In genomic region chr8:91498611-91499010, GRCm38 (mm10) we compare ENCODE assay signal across 25 mouse cellular contexts.
A peak's percentile ranks its signal among the peaks of the same experiment; 100 is the strongest.
DNase-seq lines count a peak whose midpoint lies in the region; ATAC-seq and TF ChIP-seq lines count a peak whose summit lies in the region.
"Had no signal": no experiment of that assay in that cellular context is flagged by ENCODE, and none has a peak within 500 bp of the region (broad histone marks: within the 10 kb centered on the region; RNA-seq: fewer than 3 reads in every experiment).

No protein-coding gene starts in this region.

- TF ChIP-seq RAD21 in MEL (IDR thresholded peaks at IDR 0.05; ENCODE audit: low read depth, low read length): no peak

- no peak for TF ChIP-seq CTCF in MEL (IDR thresholded peaks at IDR 0.05 in 2 of 3, conservative IDR thresholded peaks at IDR 0.05 in 1 of 3; ENCODE audit: control insufficient read depth in 1 of 3, insufficient read depth in 1 of 3, low read depth in 2 of 3, low read length in 3 of 3, poor library complexity in 1 of 3, severe bottlenecking in 1 of 3)

- H3K79me2 ChIP-seq in MEL (ENCODE audit: control insufficient read depth, insufficient read depth, low read length, poor library complexity): no peaks in the 10 kb centered on the region; the same call in 1 of the 2 replicates

- TF ChIP-seq EP300 in MEL (IDR thresholded peaks at IDR 0.05; ENCODE audit: low read depth in 1 of 2, low read length in 2 of 2): peak; percentile 40 to 48; a peak in 2 of 4 replicates

- peaks cover 2 to 24% of the 10 kb centered on the region in 2 experiments; a peak in 3 of 4 replicates for H3K36me3 ChIP-seq in MEL (ENCODE audit: control insufficient read depth in 1 of 2, insufficient read depth in 2 of 2, low read length in 2 of 2)
- H3K36me3 ChIP-seq in limb, embryonic 10.5 days: no peaks in the 10 kb centered on the region
- H3K36me3 ChIP-seq: embryonic facial prominence, embryonic 10.5 days; embryonic facial prominence, embryonic 12.5 days; forebrain, embryonic 15.5 days had no signal

- no peaks in the 10 kb centered on the region for H3K27me3 ChIP-seq in MEL (ENCODE audit: control insufficient read depth in 1 of 2, insufficient read depth in 2 of 2, low read length in 2 of 2)
- peaks cover 55% of the 10 kb centered on the region for H3K27me3 ChIP-seq in limb, embryonic 10.5 days (ENCODE audit: low read depth, poor library complexity, severe bottlenecking)
- H3K27me3 ChIP-seq: CH12.LX; forebrain, embryonic 15.5 days had no signal

- peaks cover 9 to 14% of the 10 kb centered on the region in 2 experiments for H3K4me1 ChIP-seq in MEL (ENCODE audit: control insufficient read depth in 1 of 2, insufficient read depth in 2 of 2, low read length in 2 of 2)
- H3K4me1 ChIP-seq in limb, embryonic 10.5 days: peaks cover 27% of the 10 kb centered on the region

- H3K4me3 ChIP-seq in MEL (ENCODE audit: control insufficient read depth in 1 of 2, insufficient read depth in 1 of 2, low read depth in 2 of 2, low read length in 2 of 2): no peak overlapping the region
- no peak overlapping the region for H3K4me3 ChIP-seq in limb, embryonic 10.5 days
- H3K4me3 ChIP-seq: embryonic facial prominence, embryonic 10.5 days; embryonic facial prominence, embryonic 12.5 days; forebrain, embryonic 13.5 days; forebrain, embryonic 15.5 days had no signal

- no peaks in the 10 kb centered on the region for H3K9me3 ChIP-seq in MEL (replicated peaks; ENCODE audit: insufficient read depth, low read length)
- no peaks in the 10 kb centered on the region for H3K9me3 ChIP-seq in limb, embryonic 10.5 days (replicated peaks)
- H3K9me3 ChIP-seq: embryonic facial prominence, embryonic 10.5 days; embryonic facial prominence, embryonic 12.5 days; forebrain, embryonic 13.5 days; forebrain, embryonic 15.5 days; G1E had no signal

- no peak for DNase-seq in frontal cortex, postnatal 36 days (ENCODE audit: low spot score in 2 of 2)
- DNase-seq in MEL (ENCODE audit: low read depth, low spot score): peak; percentile 59
- DNase-seq in heart, postnatal 4 days: no peak
- DNase-seq in limb, embryonic 10.5 days (ENCODE audit: low spot score): no peak
- DNase-seq: adrenal gland, adult 2 months; adrenal gland, postnatal 14 days; adrenal gland, postnatal 36 days; B cell, adult 2 months; cerebellum, adult 11 months; cerebellum, adult 18-20 months; cerebellum, adult 8-10 months; cerebellum, adult 9-11 months; cerebellum, postnatal 14 days; cerebellum, postnatal 36 days; forebrain, postnatal 0 days had no signal

- TF ChIP-seq POLR2A in MEL (IDR thresholded peaks at IDR 0.05; ENCODE audit: control insufficient read depth in 1 of 2, insufficient read depth in 1 of 2, low read depth in 1 of 2, low read length in 2 of 2, poor library complexity in 1 of 2): no peak

- ATAC-seq in frontal cortex, adult (ENCODE audit: low TSS enrichment): 0 out of 2 replicates have a peak, but pooled peaks have one; percentile 52
- peak; percentile 59; the same call in 1 of the 2 replicates for ATAC-seq in common myeloid progenitor, adult 5-6 weeks (replicated peaks; ENCODE audit: low read depth, poor library complexity, severe bottlenecking)
- peak; percentile 77 for ATAC-seq in megakaryocyte-erythroid progenitor cell, adult 5-6 weeks (replicated peaks; ENCODE audit: low FRiP score, low TSS enrichment, poor library complexity, severe bottlenecking)
- ATAC-seq: CD4-positive, CD25-positive, alpha-beta regulatory T cell, adult 4 months; forebrain, embryonic 13.5 days; forebrain, embryonic 15.5 days; forebrain, postnatal 0 days had no signal

- 83% methylated on average over 9 of the region's 9 CpGs for WGBS in limb, embryonic 10.5 days

- H3K9ac ChIP-seq in MEL (ENCODE audit: control insufficient read depth, low read depth, low read length, poor library complexity, severe bottlenecking): no peak overlapping the region
- H3K9ac ChIP-seq: embryonic facial prominence, embryonic 12.5 days; forebrain, embryonic 13.5 days; forebrain, embryonic 15.5 days; forebrain, postnatal 0 days had no signal

- H3K27ac ChIP-seq in MEL (ENCODE audit: control insufficient read depth, low read depth, low read length): no peak overlapping the region; the same call in 1 of the 2 replicates
- H3K27ac ChIP-seq in limb, embryonic 10.5 days: no peak overlapping the region
- H3K27ac ChIP-seq: embryonic facial prominence, embryonic 10.5 days; embryonic facial prominence, embryonic 12.5 days; forebrain, embryonic 13.5 days; forebrain, embryonic 15.5 days had no signal

TF ChIP-seq in MEL, 35 proteins besides CTCF, POLR2A, EP300 and RAD21:
- TF ChIP-seq TCF12 (IDR thresholded peaks at IDR 0.05; ENCODE audit: low read depth, low read length) (peak; percentile 41; the same call in 1 of the 2 replicates), MYC (IDR thresholded peaks at IDR 0.05; ENCODE audit: low read depth, low read length) (0 out of 2 replicates have a peak, but pooled peaks have one; percentile 11), ETS1 (IDR thresholded peaks at IDR 0.05; ENCODE audit: low read depth, low read length) (0 out of 2 replicates have a peak, but pooled peaks have one; percentile 21), BHLHE40 (IDR thresholded peaks at IDR 0.05; ENCODE audit: borderline replicate concordance, low read depth, low read length) (no peak), CHD2 (IDR thresholded peaks at IDR 0.05; ENCODE audit: low read length) (no peak)
